Mouse (Mus musculus) midbrain, embryonic 11.5 days (tissue): Measurements from ENCODE around the gene Spats2l. TPM values are rescaled to one million over a fixed set of nuclear protein-coding genes. Genes with fewer than 3 reads are reported as not detected.

Source experiments
- ATAC-seq: fragments of 200-750 bp; cut with Nextera tagmentation; 2 replicates; pipeline ENCODE4 v1.8.0; 2017; ENCODE audit warnings: moderate TSS enrichment, moderate library complexity; ENCODE audit not compliant: low FRiP score
- DNase-seq: peaks from one replicate; pipeline ENCODE4 v3.0.0; 2015; ENCODE audit warnings: low spot score; ENCODE audit errors: missing footprints
- H3K27ac ChIP-seq: fragments of 300-500 bp; sonication (generic); 2 replicates; pipeline ENCODE4 v1.5.1; 2014; ENCODE audit warnings: low read depth, low read length
- H3K27me3 ChIP-seq: fragments of 300-500 bp; sonication (generic); 2 replicates; pipeline ENCODE4 v1.6.1; 2014; ENCODE audit warnings: mild to moderate bottlenecking, low read length, moderate library complexity, mixed read lengths; ENCODE audit not compliant: control insufficient read depth, insufficient read depth
- H3K36me3 ChIP-seq: fragments of 300-500 bp; sonication (generic); 2 replicates; pipeline ENCODE4 v1.6.1; 2014; ENCODE audit warnings: mild to moderate bottlenecking, low read length, moderate library complexity, mixed read lengths; ENCODE audit not compliant: control insufficient read depth, insufficient read depth
- H3K4me1 ChIP-seq: fragments of 300-500 bp; sonication (generic); 2 replicates; pipeline ENCODE4 v1.6.1; 2014; ENCODE audit warnings: low read length; ENCODE audit not compliant: control insufficient read depth, insufficient read depth
- H3K4me2 ChIP-seq: fragments of 300-500 bp; sonication (generic); 2 replicates; pipeline ENCODE4 v1.6.1; 2014; ENCODE audit warnings: mild to moderate bottlenecking, moderate library complexity
- H3K4me3 ChIP-seq: fragments of 300-500 bp; sonication (generic); 2 replicates; pipeline ENCODE4 v1.5.1; 2014; ENCODE audit warnings: low read depth, low read length
- H3K9ac ChIP-seq: fragments of 300-500 bp; sonication (generic); 2 replicates; pipeline ENCODE4 v1.6.1; 2014; ENCODE audit warnings: low read length
- H3K9me3 ChIP-seq: fragments of 300-500 bp; sonication (generic); 2 replicates; pipeline ENCODE4 v1.6.1; 2016; ENCODE audit warnings: low read length; ENCODE audit not compliant: control insufficient read depth
- WGBS: fragments of 180-500 bp; shearing (Covaris S2); extraction: QIAGEN DNeasy Blood & Tissue Kit; methylation state at CpG from one replicate; pipeline ENCODE4 v1.1.7; 2014; 5-methylcytosine and 5-hydroxymethylcytosine counted together
- polyA plus RNA-seq: library from polyadenylated mRNA; unstranded; fragments of >200 nt; fragmentation: Nextera tagmentation; extraction: Ambion mirVana; gene quantifications from 2 replicates; pipeline ENCODE4 v1.2.1, GENCODE M21; 2014

The Spats2l gene
- polyA plus RNA-seq, 1 experiment from 2014 or later, result 33.7 TPM

- Histone ChIP-seq H3K4me3 (no peak overlapping the region), H3K9me3 (no peaks in the 10 kb centered on the region), H3K9ac (peak overlapping the region; percentile 9; the same call in 1 of the 2 replicates), H3K27me3 (no peaks in the 10 kb centered on the region), H3K4me1 (peaks cover 8% of the 10 kb centered on the region), H3K36me3 (no peaks in the 10 kb centered on the region), H3K27ac (no peak overlapping the region), H3K4me2 (no peak overlapping the region)
- ATAC-seq (peak; percentile 57), DNase-seq (peak; percentile 78)
- WGBS, result 60% methylated on average over 7 of the region's 7 CpGs
Observed at GRCm38 (mm10) chr1:57807882-57808281, 33.9 kb downstream of the Spats2l start.

GRCm38 (mm10) chr1:57810221-57810620 lies 36.3 kb downstream of the Spats2l start:
- H3K4me2 ChIP-seq, result no peak overlapping the region
- ATAC-seq, result no peak
- no peaks in the 10 kb centered on the region for H3K27me3 ChIP-seq
- peaks cover 8% of the 10 kb centered on the region for H3K4me1 ChIP-seq
- no peak overlapping the region for H3K9ac ChIP-seq
- DNase-seq, result no peak
- no peak overlapping the region for H3K27ac ChIP-seq
- no peaks in the 10 kb centered on the region for H3K9me3 ChIP-seq
- no peaks in the 10 kb centered on the region for H3K36me3 ChIP-seq
- no peak overlapping the region for H3K4me3 ChIP-seq
- 82% methylated on average over 4 of the region's 4 CpGs for WGBS

DNA sequence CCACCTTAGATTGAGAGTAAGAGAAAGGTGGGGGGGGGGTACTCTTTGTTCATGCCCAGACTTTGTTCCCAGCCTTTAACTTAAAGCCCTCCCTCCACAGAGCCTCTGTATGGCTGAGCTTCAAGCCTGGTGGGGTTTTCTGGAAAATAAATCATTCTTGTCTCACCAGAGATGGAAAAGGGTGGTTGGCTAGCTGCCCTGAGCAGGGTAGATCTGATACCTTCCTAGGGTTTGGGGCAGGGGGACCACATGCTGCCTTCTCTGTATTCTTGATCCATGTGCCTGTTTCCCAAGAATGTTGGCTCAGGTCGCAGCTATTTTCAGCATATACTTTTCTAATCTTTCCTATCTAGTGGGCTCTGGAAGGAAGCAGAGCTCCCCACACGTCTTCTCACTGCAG lies 43.1 kb downstream of the Spats2l start:
- 77% methylated on average over 2 of the region's 2 CpGs for WGBS
- ATAC-seq (no peak), DNase-seq (no peak)
- no peak overlapping the region for H3K4me2 ChIP-seq
- H3K36me3 ChIP-seq, result no peaks in the 10 kb centered on the region
- no peaks in the 10 kb centered on the region for H3K27me3 ChIP-seq
- no peak overlapping the region for H3K9ac ChIP-seq
- H3K9me3 ChIP-seq, result no peaks in the 10 kb centered on the region
- no peaks in the 10 kb centered on the region for H3K4me1 ChIP-seq
- no peak overlapping the region for H3K27ac ChIP-seq
- H3K4me3 ChIP-seq, result no peak overlapping the region

DNA sequence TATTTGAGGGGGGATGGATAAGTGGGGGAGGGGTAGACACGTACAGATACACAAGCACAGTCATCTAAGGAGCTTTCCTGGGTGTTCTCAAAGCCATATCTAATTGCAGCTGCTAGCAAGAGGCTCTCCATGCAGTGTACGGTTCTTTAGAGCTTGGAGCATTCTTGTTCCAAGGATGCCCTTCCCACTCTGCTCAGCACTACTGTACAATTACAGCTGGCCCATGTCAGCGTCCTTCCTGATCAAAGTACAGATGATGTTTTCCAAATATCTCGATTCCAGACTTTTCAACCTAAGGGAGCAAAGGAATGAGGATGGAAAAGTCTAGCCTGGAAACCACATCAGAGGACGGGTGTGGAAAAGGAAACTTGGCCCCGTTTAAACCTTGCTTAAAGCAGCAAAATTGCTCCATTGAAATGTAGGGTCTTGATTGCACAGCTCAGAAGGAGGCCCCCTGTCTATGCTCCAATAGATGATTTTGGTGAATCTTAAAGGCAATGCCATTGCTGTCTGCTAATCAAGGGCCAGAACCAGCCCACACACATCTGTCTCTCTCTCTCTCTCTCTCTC lies 46.6 kb downstream of the Spats2l start:
- H3K36me3 ChIP-seq, result no peaks in the 10 kb centered on the region
- H3K27ac ChIP-seq, result no peak overlapping the region
- no peaks in the 10 kb centered on the region for H3K27me3 ChIP-seq
- 88% methylated on average over 6 of the region's 6 CpGs for WGBS
- H3K4me1 ChIP-seq, result no peaks in the 10 kb centered on the region; the same call in 1 of the 2 replicates
- DNase-seq, result no peak
- no peak for ATAC-seq
- no peak overlapping the region for H3K4me3 ChIP-seq
- H3K9me3 ChIP-seq, result no peaks in the 10 kb centered on the region
- no peak overlapping the region for H3K9ac ChIP-seq
- H3K4me2 ChIP-seq, result no peak overlapping the region

- H3K27me3 ChIP-seq, result no peaks in the 10 kb centered on the region
- no peak overlapping the region for H3K9ac ChIP-seq
- DNase-seq (no peak), ATAC-seq (no peak)
- no peak overlapping the region for H3K27ac ChIP-seq
- H3K9me3 ChIP-seq, result no peaks in the 10 kb centered on the region
- 79% methylated on average over 17 of the region's 17 CpGs for WGBS
- H3K4me3 ChIP-seq, result no peak overlapping the region
- no peaks in the 10 kb centered on the region for H3K36me3 ChIP-seq
- no peaks in the 10 kb centered on the region; the same call in 1 of the 2 replicates for H3K4me1 ChIP-seq
- no peak overlapping the region for H3K4me2 ChIP-seq
Observed at GRCm38 (mm10) chr1:57824966-57825759, 51.2 kb downstream of the Spats2l start.

GRCm38 (mm10) chr1:57826245-57826644 lies 52.3 kb downstream of the Spats2l start:
- no peaks in the 10 kb centered on the region for H3K27me3 ChIP-seq
- ATAC-seq (no peak), DNase-seq (no peak)
- H3K27ac ChIP-seq, result no peak overlapping the region
- H3K4me2 ChIP-seq, result no peak overlapping the region
- no peaks in the 10 kb centered on the region for H3K9me3 ChIP-seq
- 88% methylated on average over 9 of the region's 9 CpGs for WGBS
- no peak overlapping the region for H3K9ac ChIP-seq
- no peaks in the 10 kb centered on the region; the same call in 1 of the 2 replicates for H3K4me1 ChIP-seq
- no peak overlapping the region for H3K4me3 ChIP-seq
- no peaks in the 10 kb centered on the region for H3K36me3 ChIP-seq

GRCm38 (mm10) chr1:57833145-57833544 lies 59.2 kb downstream of the Spats2l start:
- Histone ChIP-seq H3K27me3 (no peaks in the 10 kb centered on the region), H3K4me1 (no peaks in the 10 kb centered on the region), H3K36me3 (no peaks in the 10 kb centered on the region), H3K27ac (no peak overlapping the region), H3K9ac (no peak overlapping the region), H3K4me3 (no peak overlapping the region), H3K9me3 (no peaks in the 10 kb centered on the region), H3K4me2 (no peak overlapping the region)
- DNase-seq (no peak), ATAC-seq (0 out of 2 replicates have a peak, but pooled peaks have one; percentile 33)
- WGBS, result 85% methylated on average over 2 of the region's 2 CpGs

- WGBS, result 61% methylated on average over 7 of the region's 7 CpGs
- H3K4me3 ChIP-seq, result no peak overlapping the region
- H3K9me3 ChIP-seq, result no peaks in the 10 kb centered on the region
- H3K4me2 ChIP-seq, result no peak overlapping the region
- H3K27me3 ChIP-seq, result no peaks in the 10 kb centered on the region
- no peaks in the 10 kb centered on the region for H3K4me1 ChIP-seq
- DNase-seq (no peak), ATAC-seq (no peak)
- no peaks in the 10 kb centered on the region for H3K36me3 ChIP-seq
- H3K27ac ChIP-seq, result no peak overlapping the region
- H3K9ac ChIP-seq, result no peak overlapping the region
Observed at GRCm38 (mm10) chr1:57835128-57835527, 61.2 kb downstream of the Spats2l start.

GRCm38 (mm10) chr1:57836686-57837317 lies 62.8 kb downstream of the Spats2l start:
- H3K36me3 ChIP-seq, result no peaks in the 10 kb centered on the region
- 85% methylated on average over 5 of the region's 5 CpGs for WGBS
- no peak for ATAC-seq

More at GRCm38 (mm10) chr1:57836686-57837317, 62.8 kb downstream of the Spats2l start:
- no peaks in the 10 kb centered on the region for H3K27me3 ChIP-seq
- no peaks in the 10 kb centered on the region for H3K4me1 ChIP-seq
- no peak overlapping the region for H3K4me2 ChIP-seq
- no peak overlapping the region for H3K9ac ChIP-seq
- H3K27ac ChIP-seq, result no peak overlapping the region
- H3K9me3 ChIP-seq, result no peaks in the 10 kb centered on the region
- DNase-seq, result no peak
- H3K4me3 ChIP-seq, result no peak overlapping the region
